Mouse (Mus musculus): Measurements from ENCODE around the gene Hsd17b14.

Hsd17b14 gene

DNA sequence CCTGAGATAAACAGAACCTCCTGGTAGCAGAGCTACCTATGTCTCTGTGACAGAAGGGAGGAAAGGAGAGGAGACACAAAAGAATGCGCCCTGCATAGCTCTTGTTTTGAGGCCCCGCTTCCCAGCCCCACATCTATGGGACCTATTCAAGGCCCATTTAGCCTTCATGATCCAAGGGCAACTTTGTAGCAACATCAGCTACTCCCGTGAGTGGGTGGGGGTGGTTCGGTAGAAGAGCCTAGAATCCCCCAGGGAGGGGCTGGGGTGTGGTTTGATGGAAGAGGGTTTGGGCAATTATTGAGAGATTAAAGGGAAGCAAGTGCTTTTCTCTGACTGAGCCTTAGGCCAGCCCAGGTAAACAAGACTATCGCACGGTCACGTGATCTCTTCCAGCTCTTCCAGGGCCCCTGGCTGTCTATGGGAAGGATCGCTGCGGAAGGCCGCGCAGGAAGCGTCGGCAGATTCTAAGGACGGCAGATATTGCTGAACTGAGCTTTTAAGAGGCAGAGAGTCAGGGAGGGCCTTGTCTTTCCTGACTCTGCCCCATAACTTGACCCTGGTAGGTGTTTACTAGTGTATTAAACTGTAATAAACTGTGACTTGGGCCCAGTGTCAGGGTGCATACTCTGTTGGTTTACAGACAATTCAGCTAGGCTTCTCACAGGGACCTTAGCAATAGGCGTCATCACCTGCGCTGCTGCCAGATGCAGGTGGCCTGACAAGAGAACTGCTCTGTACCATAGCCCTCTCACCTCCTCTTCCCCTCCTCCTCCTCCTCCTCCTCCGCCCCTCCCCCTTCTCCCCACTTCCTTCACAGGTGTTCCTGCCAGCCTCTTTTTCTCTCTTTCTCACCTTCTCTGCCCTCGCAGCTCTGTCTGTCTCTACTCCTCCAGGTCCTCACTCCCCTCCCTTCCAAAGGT is 44.5 kb downstream of the Hsd17b14 start:
- DNase-seq (ENCODE audit: extremely low spot score, low spot score), result no peak

DNA sequence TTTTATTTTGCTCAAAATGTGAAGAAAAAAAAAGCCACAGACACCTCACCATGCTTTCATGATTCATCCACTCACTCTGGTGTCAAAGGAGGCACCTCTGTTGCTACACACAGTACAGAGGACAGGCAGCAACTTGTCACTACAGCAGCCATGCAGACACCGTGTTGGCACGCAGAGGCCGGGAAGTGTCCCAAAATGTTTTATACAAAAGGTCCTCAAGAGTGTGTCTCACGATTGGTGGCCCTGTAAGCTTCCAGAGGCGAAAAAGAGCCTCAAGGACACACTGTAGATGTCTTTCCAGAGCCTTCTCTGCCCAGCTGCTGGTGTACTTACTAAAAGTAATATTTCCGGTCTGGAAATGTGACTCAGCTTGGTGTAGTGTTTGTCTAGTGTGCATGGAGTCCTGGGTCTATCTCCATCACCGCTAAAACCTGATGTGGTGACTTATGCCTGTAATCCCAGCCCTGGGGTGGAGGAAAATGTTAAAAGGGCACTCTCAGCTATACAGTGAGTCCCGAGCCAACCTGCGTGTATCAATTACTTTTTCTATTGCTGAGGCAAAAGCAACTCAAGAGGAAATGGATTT is 51.1 kb downstream of the Hsd17b14 start:
- DNase-seq (ENCODE audit: extremely low spot score, low spot score), result no peak

GRCm38 (mm10) chr7:45609511-45609910 is 54.8 kb downstream of the Hsd17b14 start:
- DNase-seq (ENCODE audit: extremely low spot score, low spot score), result no peak

DNA sequence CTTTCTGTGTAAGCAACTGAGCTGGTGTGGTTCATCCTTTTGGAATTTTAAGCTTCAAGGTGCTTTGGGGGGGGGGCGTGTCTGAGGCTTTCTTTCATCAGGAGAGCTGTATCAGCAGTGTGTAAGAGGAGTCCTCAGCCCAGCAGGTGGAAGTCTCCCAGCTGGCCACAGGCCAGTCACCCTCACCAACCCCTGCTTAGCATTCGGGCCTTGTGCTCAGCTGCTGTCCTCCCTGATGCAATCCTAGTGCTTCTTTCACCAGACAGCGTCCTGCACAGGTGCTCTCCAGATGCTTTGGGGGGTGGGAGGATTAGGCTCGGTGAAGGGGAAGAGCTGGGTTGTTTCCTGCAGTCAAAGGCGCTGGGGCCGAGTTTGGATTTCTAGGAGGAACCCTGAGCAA is 61.6 kb downstream of the Hsd17b14 start:
- DNase-seq (ENCODE audit: extremely low spot score, low spot score), result no peak

DNA sequence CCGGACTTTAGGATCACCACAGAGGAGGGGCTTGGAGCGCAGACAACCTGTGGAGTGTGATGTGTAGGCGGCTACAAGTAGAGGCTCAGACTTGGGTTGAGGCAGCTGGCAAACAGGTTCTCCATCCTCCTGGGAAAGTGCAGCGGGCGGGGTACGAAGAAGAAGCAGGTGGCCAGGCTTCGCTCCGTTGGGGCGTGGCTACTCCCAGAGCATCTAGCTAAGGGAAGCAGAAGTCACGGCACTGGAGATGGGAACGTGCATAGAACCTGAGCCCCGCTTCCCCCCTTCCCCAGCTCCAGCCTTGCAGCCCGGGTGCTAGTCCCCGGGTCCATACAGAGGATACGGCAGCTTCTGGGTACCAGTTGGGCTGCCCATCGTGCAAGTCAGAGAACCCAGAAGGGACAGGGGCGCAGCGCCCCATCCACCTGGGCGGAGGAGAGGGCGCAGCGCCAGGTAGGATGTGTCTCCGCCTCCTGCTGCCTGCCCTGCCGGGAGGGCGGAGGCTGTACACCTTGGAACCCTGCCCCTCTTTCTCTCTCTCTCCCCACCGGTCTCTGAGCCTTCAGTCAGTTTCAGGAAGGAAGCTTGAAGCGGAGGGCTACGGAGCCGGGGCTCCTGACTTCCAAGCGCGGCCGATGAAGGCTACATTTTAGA is 62.5 kb downstream of the Hsd17b14 start, which contains the start of gene Fut1:
TSS of gene Fut1 (plus strand) at position 248 of the 654 bp plus-strand sequence.
- no peak for DNase-seq (ENCODE audit: extremely low spot score, low spot score)
